Mouse (Mus musculus): ENCODE results near the gene Helz. TPM values are rescaled to one million over a fixed set of nuclear protein-coding genes. Genes with fewer than 3 reads are reported as not detected.

The Helz gene
- polyA plus RNA-seq, 1 experiment from 2014 or later, result 18.9 TPM

DNA sequence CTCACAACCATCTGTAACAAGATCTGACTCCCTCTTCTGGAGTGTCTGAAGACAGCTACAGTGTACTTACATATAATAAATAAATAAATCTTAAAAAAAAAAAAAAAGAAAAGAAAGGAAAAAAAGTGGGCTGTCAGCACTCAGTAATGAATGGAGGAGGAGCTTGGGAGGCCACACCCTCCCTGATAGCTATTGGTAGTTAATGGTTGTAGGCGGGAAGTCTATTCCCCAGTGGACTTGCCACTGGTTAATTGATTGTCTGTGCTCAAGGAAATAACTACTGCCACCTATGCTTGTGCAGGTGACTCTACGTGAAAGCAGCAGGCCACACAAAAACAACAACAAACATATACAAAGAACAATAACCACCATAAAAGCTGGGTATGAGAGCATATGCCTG lies 31.3 kb upstream of the Helz start:
- no peak for DNase-seq (ENCODE audit: low spot score)
- Histone ChIP-seq H3K27ac (no peak overlapping the region), H3K9me3 (ENCODE audit: control insufficient read depth, low read length) (no peaks in the 10 kb centered on the region), H3K4me3 (replicated peaks; ENCODE audit: low read length) (no peak overlapping the region), H3K36me3 (replicated peaks; ENCODE audit: control insufficient read depth, insufficient read depth) (no peaks in the 10 kb centered on the region), H3K27me3 (ENCODE audit: control insufficient read depth, insufficient read depth, low read length) (no peaks in the 10 kb centered on the region), H3K4me1 (replicated peaks; ENCODE audit: control insufficient read depth, insufficient read depth, low read length) (0 out of 2 replicates have a peak, but pooled peaks cover 3% of the 10 kb centered on the region), H3K4me2 (replicated peaks) (no peak overlapping the region), H3K9ac (no peak overlapping the region)
- WGBS, result 87% methylated on average over 2 of the region's 2 CpGs
- no peak for ATAC-seq (ENCODE audit: low FRiP score)

DNA sequence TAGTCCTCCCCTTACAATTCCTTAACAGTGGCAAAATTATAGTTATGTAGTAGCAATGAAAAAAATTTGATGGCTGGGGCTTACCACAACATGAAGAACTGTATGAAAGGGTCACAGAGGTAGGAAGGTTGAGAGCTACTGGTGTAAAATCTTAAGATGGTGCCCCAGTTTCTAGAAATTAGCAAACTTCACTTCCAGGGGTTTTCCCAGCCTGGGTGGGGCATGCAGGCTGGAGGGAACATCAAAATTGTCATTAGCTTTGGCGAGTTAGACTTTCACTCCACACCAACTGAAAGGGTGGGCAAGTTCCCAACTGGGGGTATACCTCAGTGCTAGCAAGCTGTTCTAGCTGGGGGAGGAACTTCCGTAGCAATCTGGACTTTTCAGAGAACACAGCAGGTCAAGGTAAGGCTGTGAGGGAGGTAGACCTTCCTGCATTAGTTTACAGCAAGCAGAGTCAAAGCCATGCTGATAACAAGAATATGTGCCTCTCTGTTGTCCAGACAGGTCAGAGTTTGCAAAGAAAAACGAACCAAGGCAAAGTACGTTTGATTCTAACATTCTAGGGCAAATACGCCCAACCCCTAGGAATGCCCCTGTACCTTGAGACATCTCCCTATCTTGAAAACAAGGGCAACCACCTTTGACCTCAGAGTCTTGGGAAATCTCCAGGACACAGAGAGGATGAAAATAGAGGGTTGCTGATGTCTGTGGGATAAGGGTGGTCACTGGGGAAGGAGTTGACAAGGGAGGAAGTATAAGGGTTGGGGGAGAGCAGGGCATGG lies 28.9 kb upstream of the Helz start:
- DNase-seq (ENCODE audit: low spot score), result no peak
- ATAC-seq (ENCODE audit: low FRiP score), result no peak
- WGBS, result 77% methylated on average over 5 of the region's 5 CpGs
- Histone ChIP-seq H3K27ac (no peak overlapping the region), H3K9ac (no peak overlapping the region), H3K27me3 (ENCODE audit: control insufficient read depth, insufficient read depth, low read length) (no peaks in the 10 kb centered on the region), H3K36me3 (replicated peaks; ENCODE audit: control insufficient read depth, insufficient read depth) (no peaks in the 10 kb centered on the region), H3K4me2 (replicated peaks) (no peak overlapping the region), H3K4me3 (replicated peaks; ENCODE audit: low read length) (no peak overlapping the region), H3K9me3 (ENCODE audit: control insufficient read depth, low read length) (no peaks in the 10 kb centered on the region), H3K4me1 (replicated peaks; ENCODE audit: control insufficient read depth, insufficient read depth, low read length) (no peaks in the 10 kb centered on the region)

- no peak for DNase-seq (ENCODE audit: low spot score)
- Histone ChIP-seq H3K4me2 (replicated peaks) (no peak overlapping the region), H3K9me3 (ENCODE audit: control insufficient read depth, low read length) (no peaks in the 10 kb centered on the region), H3K9ac (no peak overlapping the region), H3K4me1 (replicated peaks; ENCODE audit: control insufficient read depth, insufficient read depth, low read length) (no peaks in the 10 kb centered on the region), H3K27ac (no peak overlapping the region), H3K27me3 (ENCODE audit: control insufficient read depth, insufficient read depth, low read length) (no peaks in the 10 kb centered on the region), H3K4me3 (replicated peaks; ENCODE audit: low read length) (no peak overlapping the region), H3K36me3 (replicated peaks; ENCODE audit: control insufficient read depth, insufficient read depth) (no peaks in the 10 kb centered on the region)
- WGBS, result 63% methylated on average over 1 of the region's 1 CpGs
- ATAC-seq (ENCODE audit: low FRiP score), result no peak
Measured at GRCm38 (mm10) chr11:107521153-107521552, 26.6 kb upstream of the Helz start.

- Histone ChIP-seq H3K4me3 (replicated peaks; ENCODE audit: low read length) (no peak overlapping the region), H3K9ac (no peak overlapping the region), H3K4me2 (replicated peaks) (no peak overlapping the region), H3K27ac (no peak overlapping the region), H3K9me3 (ENCODE audit: control insufficient read depth, low read length) (no peaks in the 10 kb centered on the region), H3K4me1 (replicated peaks; ENCODE audit: control insufficient read depth, insufficient read depth, low read length) (no peaks in the 10 kb centered on the region), H3K27me3 (ENCODE audit: control insufficient read depth, insufficient read depth, low read length) (no peaks in the 10 kb centered on the region), H3K36me3 (replicated peaks; ENCODE audit: control insufficient read depth, insufficient read depth) (no peaks in the 10 kb centered on the region)
- no peak for DNase-seq (ENCODE audit: low spot score)
- 75% methylated on average over 1 of the region's 1 CpGs for WGBS
- ATAC-seq (ENCODE audit: low FRiP score), result no peak
Measured at GRCm38 (mm10) chr11:107524966-107525365, 22.8 kb upstream of the Helz start.

- 17% methylated on average over 3 of the region's 3 CpGs for WGBS
- H3K9me3 ChIP-seq (ENCODE audit: control insufficient read depth, low read length), result no peaks in the 10 kb centered on the region
- H3K36me3 ChIP-seq (replicated peaks; ENCODE audit: control insufficient read depth, insufficient read depth), result no peaks in the 10 kb centered on the region
- no peak overlapping the region for H3K4me3 ChIP-seq (replicated peaks; ENCODE audit: low read length)
- H3K9ac ChIP-seq, result no peak overlapping the region
- ATAC-seq (ENCODE audit: low FRiP score) (no peak), DNase-seq (ENCODE audit: low spot score) (no peak)
- H3K27me3 ChIP-seq (ENCODE audit: control insufficient read depth, insufficient read depth, low read length), result no peaks in the 10 kb centered on the region
- no peak overlapping the region for H3K27ac ChIP-seq
- no peaks in the 10 kb centered on the region for H3K4me1 ChIP-seq (replicated peaks; ENCODE audit: control insufficient read depth, insufficient read depth, low read length)
- H3K4me2 ChIP-seq (replicated peaks), result no peak overlapping the region
Measured at GRCm38 (mm10) chr11:107527632-107528031, 20.1 kb upstream of the Helz start.

GRCm38 (mm10) chr11:107529320-107529719 lies 18.4 kb upstream of the Helz start:
- H3K36me3 ChIP-seq (replicated peaks; ENCODE audit: control insufficient read depth, insufficient read depth), result no peaks in the 10 kb centered on the region
- no peak overlapping the region for H3K27ac ChIP-seq
- ATAC-seq (ENCODE audit: low FRiP score) (no peak), DNase-seq (ENCODE audit: low spot score) (no peak)
- no peak overlapping the region for H3K9ac ChIP-seq
- no peak overlapping the region for H3K4me2 ChIP-seq (replicated peaks)
- no peaks in the 10 kb centered on the region for H3K27me3 ChIP-seq (ENCODE audit: control insufficient read depth, insufficient read depth, low read length)
- whole genome bisulfite sequencing, result 44% methylated on average over 8 of the region's 8 CpGs
- H3K9me3 ChIP-seq (ENCODE audit: control insufficient read depth, low read length), result no peaks in the 10 kb centered on the region
- H3K4me1 ChIP-seq (replicated peaks; ENCODE audit: control insufficient read depth, insufficient read depth, low read length), result no peaks in the 10 kb centered on the region
- no peak overlapping the region for H3K4me3 ChIP-seq (replicated peaks; ENCODE audit: low read length)

DNA sequence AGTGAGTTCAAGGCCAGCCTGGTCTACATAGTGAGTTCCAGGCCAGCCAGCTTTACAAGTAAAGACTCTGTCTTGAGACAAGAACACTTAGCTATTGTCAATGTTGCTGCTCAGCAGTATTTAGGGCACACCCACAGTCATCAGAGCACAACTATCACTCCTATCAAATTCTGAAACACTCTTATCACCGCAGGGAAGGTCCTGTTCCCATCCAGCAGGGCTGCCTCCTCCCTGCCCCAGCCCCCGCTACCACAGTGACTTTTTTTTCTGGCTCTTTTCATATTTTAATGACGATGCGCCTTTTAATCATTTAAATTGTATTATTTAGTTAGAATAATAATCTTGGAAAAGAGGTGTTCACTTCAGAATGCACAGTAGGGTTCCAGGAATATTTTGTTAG lies 16.3 kb upstream of the Helz start:
- H3K27ac ChIP-seq, result no peak overlapping the region
- no peak overlapping the region for H3K9ac ChIP-seq
- H3K4me3 ChIP-seq (replicated peaks; ENCODE audit: low read length), result no peak overlapping the region
- no peaks in the 10 kb centered on the region for H3K27me3 ChIP-seq (ENCODE audit: control insufficient read depth, insufficient read depth, low read length)
- no peaks in the 10 kb centered on the region for H3K9me3 ChIP-seq (ENCODE audit: control insufficient read depth, low read length)
- H3K36me3 ChIP-seq (replicated peaks; ENCODE audit: control insufficient read depth, insufficient read depth), result no peaks in the 10 kb centered on the region
- ATAC-seq (ENCODE audit: low FRiP score) (no peak), DNase-seq (ENCODE audit: low spot score) (no peak)
- 68% methylated on average over 4 of the region's 4 CpGs for WGBS
- H3K4me2 ChIP-seq (replicated peaks), result no peak overlapping the region
- no peaks in the 10 kb centered on the region for H3K4me1 ChIP-seq (replicated peaks; ENCODE audit: control insufficient read depth, insufficient read depth, low read length)

GRCm38 (mm10) chr11:107532271-107532670 lies 15.5 kb upstream of the Helz start:
- WGBS, result 57% methylated on average over 5 of the region's 5 CpGs
- Histone ChIP-seq H3K4me3 (replicated peaks; ENCODE audit: low read length) (no peak overlapping the region), H3K9ac (no peak overlapping the region), H3K27me3 (ENCODE audit: control insufficient read depth, insufficient read depth, low read length) (no peaks in the 10 kb centered on the region), H3K36me3 (replicated peaks; ENCODE audit: control insufficient read depth, insufficient read depth) (no peaks in the 10 kb centered on the region), H3K4me1 (replicated peaks; ENCODE audit: control insufficient read depth, insufficient read depth, low read length) (no peaks in the 10 kb centered on the region), H3K9me3 (ENCODE audit: control insufficient read depth, low read length) (no peaks in the 10 kb centered on the region), H3K4me2 (replicated peaks) (no peak overlapping the region), H3K27ac (no peak overlapping the region)
- no peak for DNase-seq (ENCODE audit: low spot score)
- ATAC-seq (ENCODE audit: low FRiP score), result no peak

- 91% methylated on average over 4 of the region's 4 CpGs for WGBS
Measured at GRCm38 (mm10) chr11:107538994-107539393, 8.7 kb upstream of the Helz start.

DNA sequence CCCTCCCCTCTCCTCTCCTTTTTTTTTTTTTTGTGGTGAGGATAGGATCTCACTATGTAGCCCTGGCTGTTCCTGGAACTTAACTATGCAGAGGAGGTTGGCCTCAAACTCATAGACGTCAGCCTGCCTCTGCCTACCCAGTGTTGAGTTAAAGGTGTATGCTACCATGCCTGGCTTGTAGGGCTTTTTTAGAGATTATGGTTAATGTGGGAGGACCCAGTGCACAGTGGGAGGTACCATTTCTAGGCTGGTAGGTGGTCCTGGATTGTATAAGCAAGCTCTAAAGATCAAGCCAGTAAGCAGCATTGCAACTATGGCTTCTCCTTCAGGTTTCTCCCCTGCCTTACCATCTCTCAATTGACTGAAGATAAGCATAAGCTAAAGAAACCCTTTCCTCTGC lies 7.4 kb upstream of the Helz start:
- Histone ChIP-seq H3K4me3 (replicated peaks; ENCODE audit: low read length) (no peak overlapping the region), H3K27me3 (ENCODE audit: control insufficient read depth, insufficient read depth, low read length) (no peaks in the 10 kb centered on the region), H3K4me2 (replicated peaks) (no peak overlapping the region), H3K9ac (no peak overlapping the region), H3K9me3 (ENCODE audit: control insufficient read depth, low read length) (no peaks in the 10 kb centered on the region), H3K36me3 (replicated peaks; ENCODE audit: control insufficient read depth, insufficient read depth) (no peaks in the 10 kb centered on the region), H3K4me1 (replicated peaks; ENCODE audit: control insufficient read depth, insufficient read depth, low read length) (no peaks in the 10 kb centered on the region), H3K27ac (no peak overlapping the region)
- DNase-seq (ENCODE audit: low spot score), result no peak
- ATAC-seq (ENCODE audit: low FRiP score), result no peak
- WGBS, result 57% methylated on average over 1 of the region's 1 CpGs

More at GRCm38 (mm10) chr11:107538994-107539393, 8.7 kb upstream of the Helz start:
- no peaks in the 10 kb centered on the region for H3K36me3 ChIP-seq (replicated peaks; ENCODE audit: control insufficient read depth, insufficient read depth)
- no peak overlapping the region for H3K9ac ChIP-seq
- no peak overlapping the region for H3K4me3 ChIP-seq (replicated peaks; ENCODE audit: low read length)
- ATAC-seq (ENCODE audit: low FRiP score) (no peak), DNase-seq (ENCODE audit: low spot score) (no peak)
- no peaks in the 10 kb centered on the region for H3K27me3 ChIP-seq (ENCODE audit: control insufficient read depth, insufficient read depth, low read length)
- H3K27ac ChIP-seq, result no peak overlapping the region
- no peaks in the 10 kb centered on the region for H3K4me1 ChIP-seq (replicated peaks; ENCODE audit: control insufficient read depth, insufficient read depth, low read length)
- H3K4me2 ChIP-seq (replicated peaks), result no peak overlapping the region
- H3K9me3 ChIP-seq (ENCODE audit: control insufficient read depth, low read length), result no peaks in the 10 kb centered on the region
